Mouse (Mus musculus) forebrain, embryonic 14.5 days (tissue): ENCODE results near the gene Trim33. TPM values are rescaled to one million over a fixed set of nuclear protein-coding genes. Genes with fewer than 3 reads are reported as not detected.
A peak's percentile ranks its signal among the peaks of the same experiment; 100 is the strongest.

ENCODE experiments used
- ATAC-seq: fragments of 200-750 bp; cut with Nextera tagmentation; 2 replicates; pipeline ENCODE4 v1.8.0; 2017; ENCODE audit warnings: mild to moderate bottlenecking, moderate library complexity
- DNase-seq: peaks from one replicate; pipeline ENCODE4 v3.0.0-alpha.2; 2015; ENCODE audit warnings: low spot score
- H3K27ac ChIP-seq: fragments of 300-500 bp; sonication (generic); 2 replicates; pipeline ENCODE4 v1.5.1; 2014; ENCODE audit warnings: low read depth, mild to moderate bottlenecking, control low read depth, low read length, moderate library complexity
- H3K27me3 ChIP-seq: fragments of 300-500 bp; sonication (generic); replicated peaks from 2 replicates; pipeline ENCODE4 v1.6.1; 2014; ENCODE audit warnings: low read length, control low read depth, mixed read lengths; ENCODE audit not compliant: control insufficient read depth, insufficient read depth
- H3K36me3 ChIP-seq: fragments of 300-500 bp; sonication (generic); 2 replicates; pipeline ENCODE4 v1.6.1; 2014; ENCODE audit warnings: low read length, control low read depth; ENCODE audit not compliant: control insufficient read depth, insufficient read depth
- H3K4me1 ChIP-seq: fragments of 300-500 bp; sonication (generic); 2 replicates; pipeline ENCODE4 v1.6.1; 2014; ENCODE audit warnings: antibody characterized with exemption, low read length, control low read depth; ENCODE audit not compliant: control insufficient read depth, insufficient read depth
- H3K4me2 ChIP-seq: fragments of 300-500 bp; sonication (generic); 2 replicates; pipeline ENCODE4 v1.6.1; 2014; ENCODE audit warnings: mild to moderate bottlenecking, control low read depth, low read length
- H3K4me3 ChIP-seq: fragments of 300-500 bp; sonication (generic); 2 replicates; pipeline ENCODE4 v1.5.1; 2014; ENCODE audit warnings: low read depth, low read length, control low read depth
- H3K9ac ChIP-seq: fragments of 300-500 bp; sonication (generic); 2 replicates; pipeline ENCODE4 v1.6.1; 2014; ENCODE audit warnings: mild to moderate bottlenecking, low read length, control low read depth, moderate library complexity
- H3K9me3 ChIP-seq: fragments of 300-500 bp; sonication (generic); replicated peaks from 2 replicates; pipeline ENCODE4 v1.6.1; 2016; ENCODE audit warnings: low read length, control low read depth, mixed read lengths; ENCODE audit not compliant: control insufficient read depth
- WGBS: fragments of 180-500 bp; shearing (Covaris S2); extraction: QIAGEN DNeasy Blood & Tissue Kit; methylation state at CpG from one replicate; pipeline ENCODE4 v1.1.7; 2014; 5-methylcytosine and 5-hydroxymethylcytosine counted together
- polyA plus RNA-seq: library from polyadenylated mRNA; unstranded; fragments of >200 nt; fragmentation: Nextera tagmentation; extraction: Ambion mirVana; gene quantifications from 2 replicates; pipeline ENCODE4 v1.2.1, GENCODE M21; 2014

Trim33 gene
- polyA plus RNA-seq, 1 experiment from 2014 or later, result 20.1 TPM

DNA sequence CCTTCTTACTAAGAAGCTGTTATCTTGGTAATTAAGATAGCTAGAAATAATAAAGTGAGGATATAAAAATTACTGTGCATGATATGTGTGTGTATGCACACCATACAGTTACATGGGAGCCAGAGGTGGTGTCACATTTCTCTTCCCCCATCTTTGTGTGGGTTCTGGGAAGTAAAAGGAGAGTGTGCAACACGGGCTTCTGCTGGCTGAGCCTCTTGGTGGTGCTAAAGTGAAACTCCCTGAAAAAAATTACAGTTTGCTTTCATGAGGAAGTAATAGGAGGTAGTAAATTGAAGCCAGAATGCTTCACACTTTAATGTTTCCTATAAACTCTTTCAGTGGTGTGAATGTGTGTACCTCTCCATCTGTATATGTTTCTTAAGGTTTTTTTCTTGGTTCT, 56.3 kb downstream of the Trim33 start:
- H3K27me3 ChIP-seq, result no peaks in the 10 kb centered on the region
- no peaks in the 10 kb centered on the region for H3K9me3 ChIP-seq
- no peak for ATAC-seq
- no peak overlapping the region for H3K4me2 ChIP-seq
- 50% methylated on average over 1 of the region's 1 CpGs for WGBS
- DNase-seq, result no peak
- H3K36me3 ChIP-seq, result peaks cover 39% of the 10 kb centered on the region
- H3K4me1 ChIP-seq, result no peaks in the 10 kb centered on the region
- H3K27ac ChIP-seq, result no peak overlapping the region
- H3K9ac ChIP-seq, result no peak overlapping the region
- no peak overlapping the region for H3K4me3 ChIP-seq

GRCm38 (mm10) chr3:103346658-103347057, 67.6 kb downstream of the Trim33 start:
- ATAC-seq, result no peak
- no peak for DNase-seq
- H3K27ac ChIP-seq, result no peak overlapping the region
- no peak overlapping the region for H3K9ac ChIP-seq
- H3K36me3 ChIP-seq, result peaks cover 62% of the 10 kb centered on the region
- no peaks in the 10 kb centered on the region for H3K4me1 ChIP-seq
- H3K4me2 ChIP-seq, result no peak overlapping the region
- no peaks in the 10 kb centered on the region for H3K9me3 ChIP-seq
- H3K4me3 ChIP-seq, result no peak overlapping the region
- WGBS, result 91% methylated on average over 2 of the region's 2 CpGs
- no peaks in the 10 kb centered on the region for H3K27me3 ChIP-seq

GRCm38 (mm10) chr3:103353518-103353917, 74.4 kb downstream of the Trim33 start:
- H3K9me3 ChIP-seq, result no peaks in the 10 kb centered on the region
- ATAC-seq (no peak), DNase-seq (no peak)
- no peak overlapping the region for H3K4me2 ChIP-seq
- H3K36me3 ChIP-seq, result peaks cover 55% of the 10 kb centered on the region
- H3K27me3 ChIP-seq, result no peaks in the 10 kb centered on the region
- H3K27ac ChIP-seq, result no peak overlapping the region
- no peaks in the 10 kb centered on the region for H3K4me1 ChIP-seq
- 94% methylated on average over 5 of the region's 5 CpGs for WGBS
- H3K9ac ChIP-seq, result no peak overlapping the region
- H3K4me3 ChIP-seq, result no peak overlapping the region

- no peak overlapping the region for H3K27ac ChIP-seq
- no peak for ATAC-seq
- no peaks in the 10 kb centered on the region for H3K4me1 ChIP-seq
- no peaks in the 10 kb centered on the region for H3K9me3 ChIP-seq
- WGBS, result 88% methylated on average over 2 of the region's 2 CpGs
- no peak for DNase-seq
- H3K9ac ChIP-seq, result no peak overlapping the region
- no peaks in the 10 kb centered on the region for H3K27me3 ChIP-seq
- H3K4me3 ChIP-seq, result no peak overlapping the region
- H3K4me2 ChIP-seq, result no peak overlapping the region
- H3K36me3 ChIP-seq, result peaks cover 53% of the 10 kb centered on the region
Observed at GRCm38 (mm10) chr3:103354041-103354440, 74.9 kb downstream of the Trim33 start.

DNA sequence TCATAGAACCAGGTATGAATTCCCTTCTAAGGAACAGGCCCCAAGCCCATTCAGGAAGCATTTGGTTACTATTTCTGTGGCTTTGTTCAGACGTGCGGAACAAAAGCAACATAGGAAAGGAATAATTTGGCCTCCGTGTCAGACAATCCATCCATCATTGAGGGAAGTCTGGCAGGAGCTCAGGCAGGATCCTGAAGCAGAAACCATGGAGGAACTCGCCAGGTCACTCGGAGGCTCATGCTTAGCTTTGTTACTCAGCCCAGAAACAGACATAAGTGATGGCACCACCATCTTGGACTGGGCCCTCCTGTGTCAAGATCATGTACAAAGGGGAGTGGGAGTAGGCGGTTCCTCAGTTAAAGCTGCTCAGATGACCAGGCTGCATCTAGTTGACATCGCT, 82.1 kb downstream of the Trim33 start:
- no peak overlapping the region for H3K4me2 ChIP-seq
- no peak overlapping the region for H3K27ac ChIP-seq
- H3K4me1 ChIP-seq, result no peaks in the 10 kb centered on the region
- no peak overlapping the region for H3K9ac ChIP-seq
- no peak for ATAC-seq
- no peak for DNase-seq
- peaks cover 6% of the 10 kb centered on the region; the same call in 1 of the 2 replicates for H3K36me3 ChIP-seq
- no peak overlapping the region for H3K4me3 ChIP-seq
- 90% methylated on average over 7 of the region's 7 CpGs for WGBS
- no peaks in the 10 kb centered on the region for H3K27me3 ChIP-seq
- H3K9me3 ChIP-seq, result no peaks in the 10 kb centered on the region

- ATAC-seq (no peak), DNase-seq (no peak)
- no peak overlapping the region for H3K27ac ChIP-seq
- no peak overlapping the region for H3K4me2 ChIP-seq
- H3K9me3 ChIP-seq, result no peaks in the 10 kb centered on the region
- no peaks in the 10 kb centered on the region for H3K4me1 ChIP-seq
- no peaks in the 10 kb centered on the region for H3K27me3 ChIP-seq
- no peaks in the 10 kb centered on the region for H3K36me3 ChIP-seq
- 91% methylated on average over 11 of the region's 11 CpGs for WGBS
- H3K9ac ChIP-seq, result no peak overlapping the region
- no peak overlapping the region for H3K4me3 ChIP-seq
Observed at GRCm38 (mm10) chr3:103364182-103364945, 85.3 kb downstream of the Trim33 start.

DNA sequence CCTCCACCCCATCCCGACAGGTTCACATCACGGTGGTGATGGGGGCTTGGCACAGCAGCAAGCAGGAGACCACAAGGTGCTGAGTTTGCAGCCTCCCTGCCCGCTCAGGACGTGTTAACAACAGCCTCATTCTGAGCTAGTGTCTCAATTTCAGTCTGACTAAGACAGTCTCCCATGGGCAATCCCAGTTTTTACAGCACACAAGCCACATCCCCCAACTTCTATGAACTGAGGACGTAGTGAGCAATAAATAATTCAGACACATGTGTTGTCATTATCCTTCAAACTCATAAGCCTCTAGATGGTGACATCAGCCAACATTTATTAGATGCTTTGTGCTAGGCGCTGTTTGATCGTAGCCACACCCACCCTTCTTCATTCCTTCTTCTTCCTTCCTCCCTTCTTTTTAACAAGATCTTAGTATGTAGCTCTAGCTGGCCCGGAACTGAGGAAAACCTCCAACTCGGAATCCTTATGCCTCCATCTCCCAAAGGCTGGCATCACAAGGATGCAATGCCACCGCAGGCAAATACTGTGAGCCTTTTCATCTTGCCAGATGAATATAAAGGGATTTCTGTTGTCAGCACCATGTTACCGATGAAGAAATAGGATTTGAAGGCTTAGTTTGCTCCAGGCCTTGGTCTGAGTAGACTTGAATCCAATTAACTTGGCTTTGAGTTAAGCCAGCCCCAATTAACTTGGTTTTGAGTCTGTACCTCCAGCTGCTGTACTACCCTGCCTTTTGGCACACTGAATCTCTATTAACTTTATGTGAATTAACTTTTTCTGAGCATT, 88.3 kb downstream of the Trim33 start:
- Histone ChIP-seq H3K9me3 (no peaks in the 10 kb centered on the region), H3K36me3 (no peaks in the 10 kb centered on the region), H3K27me3 (no peaks in the 10 kb centered on the region), H3K27ac (no peak overlapping the region), H3K4me2 (no peak overlapping the region), H3K9ac (no peak overlapping the region), H3K4me3 (no peak overlapping the region), H3K4me1 (no peaks in the 10 kb centered on the region)
- no peak for ATAC-seq
- 72% methylated on average over 11 of the region's 11 CpGs for WGBS
- peak; percentile 26 for DNase-seq

DNA sequence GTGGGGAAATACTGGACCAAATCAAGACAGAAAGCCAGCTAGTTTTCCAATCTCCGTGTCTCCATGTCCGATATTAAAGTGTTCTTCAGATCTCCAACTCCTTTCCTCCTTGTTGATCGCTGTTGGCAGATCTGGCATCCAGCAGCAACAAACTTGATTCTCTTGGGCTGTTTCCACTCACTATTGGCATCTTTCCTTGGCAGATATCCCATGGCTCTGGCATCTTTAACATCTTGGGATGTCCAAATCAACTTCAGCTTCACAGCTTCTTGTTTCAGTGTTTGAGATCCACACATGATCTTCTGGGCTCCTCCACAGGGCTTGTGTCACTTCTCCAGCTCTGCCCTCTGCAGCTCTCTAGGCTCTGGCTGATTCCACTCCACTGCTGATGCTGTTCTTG, 89.6 kb downstream of the Trim33 start:
- no peak for ATAC-seq
- Histone ChIP-seq H3K36me3 (no peaks in the 10 kb centered on the region), H3K9ac (no peak overlapping the region), H3K4me1 (no peaks in the 10 kb centered on the region), H3K9me3 (no peaks in the 10 kb centered on the region), H3K4me2 (no peak overlapping the region), H3K4me3 (no peak overlapping the region), H3K27ac (no peak overlapping the region), H3K27me3 (no peaks in the 10 kb centered on the region)
- no peak for DNase-seq
- 86% methylated on average over 3 of the region's 3 CpGs for WGBS

- H3K9me3 ChIP-seq, result no peaks in the 10 kb centered on the region
- DNase-seq, result peak; percentile 64
- 34% methylated on average over 8 of the region's 8 CpGs for WGBS
- H3K36me3 ChIP-seq, result no peaks in the 10 kb centered on the region
- peak; percentile 55; the same call in 1 of the 2 replicates for ATAC-seq
- H3K4me1 ChIP-seq, result no peaks in the 10 kb centered on the region
- no peak overlapping the region for H3K4me3 ChIP-seq
- no peak overlapping the region for H3K4me2 ChIP-seq
- no peak overlapping the region for H3K9ac ChIP-seq
- H3K27me3 ChIP-seq, result no peaks in the 10 kb centered on the region
- H3K27ac ChIP-seq, result no peak overlapping the region
Observed at GRCm38 (mm10) chr3:103374028-103374427, 94.9 kb downstream of the Trim33 start.
